Mouse (Mus musculus) hindlimb bud, embryonic 11.5 days (tissue): Measurements from ENCODE around the gene Skint7.
"Not testable (repeated sequence)": the region's sequence is repeated elsewhere in the genome, so short reads cannot be mapped to it uniquely, and the experiment has no call there.

ENCODE experiments used
- DNase-seq: peaks from one replicate; pipeline ENCODE4 v3.0.0-alpha.2; 2012; ENCODE audit warnings: low read depth, low spot score; ENCODE audit errors: extremely low spot score

The Skint7 gene

DNA sequence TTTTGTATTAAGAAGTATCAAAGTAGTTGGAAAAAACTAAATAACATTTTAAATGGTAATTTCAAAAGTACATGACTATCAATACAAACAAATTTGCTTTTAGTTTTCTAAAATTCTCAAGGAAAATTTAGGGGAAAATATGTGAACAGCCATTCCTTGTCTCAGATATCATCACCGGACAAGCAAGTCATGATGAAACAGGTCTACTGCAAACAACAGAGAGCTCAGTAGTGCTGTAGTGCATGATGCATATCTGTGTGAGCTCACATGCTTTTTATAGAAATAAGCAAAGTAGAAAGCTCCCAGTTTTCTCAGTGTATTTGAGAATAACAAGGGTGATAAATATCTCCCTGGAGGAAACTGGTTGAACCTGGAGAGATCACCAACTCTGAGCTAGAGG, at the start of gene Skint7:
TSS of gene Skint7 (plus strand) at position 301 of the 400 bp plus-strand sequence.
- no peak for DNase-seq

DNA sequence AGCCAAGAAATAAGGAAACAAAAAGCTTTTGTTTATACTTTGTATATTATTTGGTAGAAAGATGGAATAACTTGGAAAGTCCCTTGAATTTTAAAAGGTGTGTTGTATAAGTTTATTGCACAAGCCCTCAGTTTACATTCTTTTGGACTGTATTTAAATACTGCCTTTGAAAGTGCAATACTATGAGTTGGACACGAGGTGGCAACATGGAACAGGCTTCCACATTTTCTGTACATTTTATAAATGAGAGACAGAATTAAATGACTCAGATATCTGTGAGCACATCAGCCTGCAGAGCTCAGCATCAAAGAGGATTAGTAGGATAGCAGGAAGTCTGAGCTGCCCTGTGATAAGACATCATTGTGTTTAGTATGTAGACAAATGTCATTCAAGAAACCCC, 11.4 kb upstream of the Skint7 start:
- DNase-seq, result no peak

DNA sequence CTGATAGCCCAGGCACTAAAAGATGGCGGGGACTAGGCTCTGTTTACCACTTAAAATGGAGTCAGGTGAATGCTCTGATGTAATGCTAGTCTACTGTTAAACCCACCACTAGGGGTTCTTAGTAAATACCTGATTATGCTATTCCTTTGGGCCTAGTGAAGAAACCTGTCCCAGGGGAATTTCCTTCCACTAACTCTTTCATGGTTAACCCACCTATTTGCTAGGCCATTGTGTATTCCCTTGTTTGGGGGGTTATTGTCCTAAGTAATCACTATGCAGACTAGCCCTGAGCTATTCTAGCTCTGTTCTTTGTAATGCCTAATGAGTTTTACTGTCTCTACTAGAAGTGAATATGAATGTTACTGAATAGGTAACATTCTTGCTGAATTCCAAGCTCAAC, 9.5 kb upstream of the Skint7 start:
- not testable (repeated sequence) for DNase-seq

DNA sequence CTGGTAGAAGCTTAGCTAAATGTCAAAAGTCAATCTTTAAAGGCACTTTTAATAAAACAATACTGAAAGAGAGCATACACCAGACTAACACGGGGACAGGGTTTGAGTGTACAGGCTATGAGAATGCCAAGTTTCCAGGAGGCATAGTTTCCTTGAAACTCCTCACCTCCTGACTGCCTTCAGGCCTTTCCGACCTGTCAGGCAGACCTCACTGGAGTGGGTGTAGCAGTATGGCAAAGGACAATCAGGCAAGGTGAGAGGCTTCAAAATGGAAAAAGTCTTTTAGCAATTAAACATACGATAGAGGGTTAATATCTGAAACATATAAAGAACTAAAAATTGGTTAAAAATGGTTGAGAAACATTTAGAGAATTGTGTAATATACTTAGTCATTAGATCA, 9.1 kb upstream of the Skint7 start:
- DNase-seq, result no peak

DNA sequence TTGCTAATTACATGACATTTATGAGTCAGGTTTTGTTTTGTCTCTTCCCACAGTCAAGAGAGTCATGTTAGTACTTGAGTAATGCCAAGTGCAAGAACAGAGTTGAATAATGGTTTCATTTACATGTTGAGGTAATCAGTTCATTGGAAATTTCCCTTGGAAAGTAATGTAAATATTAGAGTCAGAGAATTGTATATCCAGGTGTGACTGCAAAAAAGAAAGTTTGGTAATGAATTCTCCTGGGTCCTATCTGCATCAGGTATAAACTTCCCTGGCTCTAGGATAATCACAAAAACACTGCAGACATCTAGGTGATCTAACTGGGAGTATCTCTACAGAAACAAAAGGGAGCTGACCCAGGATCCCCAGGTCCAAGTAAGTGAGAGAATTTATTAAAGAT, 33.2 kb downstream of the Skint7 start, which contains the start of gene Skint1:
TSS of gene Skint1 (plus strand) at position 301 of the 400 bp plus-strand sequence.
- DNase-seq, result no peak
